Mouse (Mus musculus): ENCODE data around the gene Aipl1. TPM values are rescaled to one million over a fixed set of nuclear protein-coding genes. Genes with fewer than 3 reads are reported as not detected.

Aipl1 gene
- total RNA-seq, 2 experiments from 2014 or later = not detected

DNA sequence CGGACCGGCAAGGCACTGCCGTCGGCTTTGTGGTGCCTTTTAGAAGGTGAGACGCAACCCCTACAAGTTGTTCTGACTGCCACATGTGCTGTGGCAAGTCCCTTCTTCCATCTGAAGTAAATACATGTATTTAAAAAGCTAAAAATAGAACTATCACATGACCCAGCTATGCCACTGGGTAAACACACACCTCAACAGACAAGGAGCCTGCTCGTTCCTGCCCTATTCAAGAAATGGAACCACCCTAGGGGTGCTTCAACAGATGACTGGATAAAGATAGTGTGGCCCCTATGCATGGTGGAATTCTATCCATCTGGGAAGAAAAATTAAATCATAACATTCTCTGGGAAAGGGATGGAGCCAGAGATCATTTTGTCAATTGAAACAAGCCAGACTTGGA, 14.5 kb downstream of the Aipl1 start:
- no peak for DNase-seq (ENCODE audit: low spot score in 2 of 2)
- Histone ChIP-seq H3K27ac (no peak overlapping the region), H3K4me3 (no peak overlapping the region)
- no peak for TF ChIP-seq CTCF (conservative IDR thresholded peaks at IDR 0.05)

DNA sequence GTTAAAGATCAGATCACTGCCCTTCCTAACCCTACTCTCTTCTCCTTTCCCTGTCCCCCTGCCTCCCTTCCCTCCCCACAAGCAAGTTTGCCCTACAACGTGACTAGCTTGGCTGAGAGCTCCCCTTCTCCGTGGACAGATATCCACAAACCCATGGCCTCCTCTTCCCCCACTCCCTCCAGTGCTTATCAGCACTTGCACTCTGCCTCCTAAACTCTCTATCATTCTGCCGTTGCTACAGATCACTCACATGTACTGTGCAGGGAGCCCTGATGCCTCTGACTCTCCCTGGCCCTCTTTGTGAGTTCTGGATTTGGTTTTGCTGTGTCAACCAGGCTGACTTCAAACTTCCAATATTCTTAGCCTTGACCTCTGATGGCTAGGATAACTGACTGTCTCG, 16.3 kb downstream of the Aipl1 start:
- H3K4me3 ChIP-seq = no peak overlapping the region
- H3K27ac ChIP-seq = no peak overlapping the region
- TF ChIP-seq CTCF (conservative IDR thresholded peaks at IDR 0.05) = no peak
- no peak for DNase-seq (ENCODE audit: low spot score in 2 of 2)

- Histone ChIP-seq H3K4me3 (no peak overlapping the region), H3K27ac (peak overlapping the region; percentile 62; the same call in 1 of the 2 replicates)
- no peak for DNase-seq (ENCODE audit: low spot score in 2 of 2)
- TF ChIP-seq CTCF (conservative IDR thresholded peaks at IDR 0.05) = no peak
These were observed 20.1 kb downstream of the Aipl1 start for GRCm38 (mm10) chr11:72017253-72017601.

DNA sequence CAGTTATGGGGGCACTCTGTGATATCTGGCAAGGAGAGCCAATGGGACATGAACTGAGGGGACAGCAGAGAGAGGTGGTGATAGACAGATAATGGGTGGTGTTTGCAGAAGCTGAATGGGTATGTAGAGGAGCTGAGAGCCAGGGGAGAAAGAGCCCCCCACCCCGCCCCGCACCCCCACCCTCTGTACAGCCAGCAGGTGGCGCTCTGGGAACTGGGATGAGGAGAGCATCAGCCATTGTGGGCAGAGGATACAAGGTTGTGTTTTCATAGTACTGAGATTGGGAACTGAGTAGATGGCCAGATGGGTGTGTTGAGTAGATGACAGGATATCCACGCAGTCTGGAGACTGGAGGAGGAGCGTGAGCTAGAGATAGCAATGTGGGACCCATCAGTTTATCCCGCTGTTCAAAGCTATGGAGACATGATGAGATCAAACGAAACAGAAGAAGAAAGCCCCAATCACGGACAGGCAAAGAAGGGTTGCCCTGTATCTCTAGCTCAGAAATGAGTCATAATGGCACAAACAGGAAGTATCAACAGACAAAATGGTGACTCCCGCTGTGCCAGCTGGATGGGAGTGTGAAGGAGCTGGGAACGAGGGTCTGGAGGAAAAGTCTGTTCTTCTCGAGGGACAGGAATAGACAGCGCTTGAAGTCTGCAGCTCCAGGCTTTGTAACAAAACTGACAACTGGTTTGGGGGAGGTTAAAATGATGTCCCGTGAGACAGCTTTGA, 20.6 kb downstream of the Aipl1 start:
- Histone ChIP-seq H3K4me3 (no peak overlapping the region), H3K27ac (peak overlapping the region; percentile 62; the same call in 1 of the 2 replicates)
- TF ChIP-seq CTCF (conservative IDR thresholded peaks at IDR 0.05) = peak; percentile 56
- peak in 1 of 2 experiments; percentile 26 for DNase-seq (ENCODE audit: low spot score in 2 of 2)

DNA sequence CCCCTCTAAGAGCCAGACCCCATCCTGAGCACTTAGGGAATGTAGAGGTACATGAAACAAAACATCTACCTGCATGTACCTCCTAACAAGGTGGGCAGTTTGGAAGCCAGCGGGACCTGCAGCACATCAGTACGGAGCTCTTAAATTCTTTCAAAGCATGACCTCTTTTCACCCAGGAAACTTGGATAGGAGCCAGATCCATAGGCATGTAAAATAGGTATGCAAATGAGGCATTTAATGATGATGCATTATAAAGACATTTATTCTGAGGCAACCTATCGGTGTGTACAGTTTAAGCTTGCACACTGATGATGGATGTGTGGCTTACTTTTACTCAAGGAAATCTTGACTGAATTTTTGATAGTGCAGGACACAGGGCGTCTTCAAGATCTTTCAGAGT, 22.6 kb downstream of the Aipl1 start:
- DNase-seq (ENCODE audit: low spot score in 2 of 2) = no peak
- H3K27ac ChIP-seq = no peak overlapping the region
- no peak overlapping the region for H3K4me3 ChIP-seq
- TF ChIP-seq CTCF (conservative IDR thresholded peaks at IDR 0.05) = no peak

DNA sequence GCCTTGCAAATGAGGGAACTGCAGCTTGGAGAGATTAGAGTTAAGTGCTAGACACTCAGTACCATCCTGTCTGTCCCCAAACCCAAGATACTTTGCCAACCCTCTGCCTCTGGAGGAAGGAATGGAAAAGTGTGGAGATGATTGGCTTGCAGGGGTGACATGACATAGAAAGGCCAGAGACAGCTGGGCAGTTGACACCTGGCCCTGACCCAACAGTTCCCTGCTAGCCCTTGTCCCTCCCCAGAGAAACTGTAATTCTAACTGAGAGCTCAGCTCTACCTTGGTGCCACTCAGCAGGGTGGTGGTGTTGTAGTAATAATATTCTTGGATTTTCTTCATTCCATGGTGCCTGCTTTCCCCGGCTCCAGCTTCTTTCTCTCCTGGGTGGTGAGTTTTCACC, 25.4 kb downstream of the Aipl1 start:
- Histone ChIP-seq H3K4me3 (no peak overlapping the region), H3K27ac (peak overlapping the region; percentile 67; the same call in 1 of the 2 replicates)
- TF ChIP-seq CTCF (conservative IDR thresholded peaks at IDR 0.05) = no peak
- DNase-seq (ENCODE audit: low spot score in 2 of 2) = no peak

GRCm38 (mm10) chr11:72010940-72011722, 26.2 kb downstream of the Aipl1 start:
- H3K27ac ChIP-seq = peak overlapping the region; percentile 67
- TF ChIP-seq CTCF (conservative IDR thresholded peaks at IDR 0.05) = no peak
- H3K4me3 ChIP-seq = no peak overlapping the region
- no peak for DNase-seq (ENCODE audit: low spot score in 2 of 2)

DNA sequence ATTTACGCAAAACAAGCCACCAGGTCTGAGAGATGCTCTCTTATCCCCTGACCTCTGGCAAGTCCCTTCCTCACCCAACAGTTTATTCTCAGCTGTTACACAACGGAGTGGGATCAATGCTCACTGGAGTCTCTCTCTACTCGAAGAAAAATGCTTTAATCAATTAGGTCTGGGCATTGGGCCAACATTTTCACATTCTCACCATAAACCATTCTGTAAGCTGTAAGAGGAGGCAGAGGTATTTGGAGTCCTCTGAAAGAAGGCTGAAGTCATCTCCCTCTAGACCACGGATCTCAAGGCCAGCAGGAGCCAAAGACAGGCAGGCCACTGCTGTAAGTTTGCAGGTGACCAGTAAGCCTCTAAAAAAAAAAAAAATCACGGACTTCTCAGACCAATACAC, 26.9 kb downstream of the Aipl1 start:
- TF ChIP-seq CTCF (conservative IDR thresholded peaks at IDR 0.05) = no peak
- H3K27ac ChIP-seq = peak overlapping the region; percentile 67
- no peak overlapping the region for H3K4me3 ChIP-seq
- DNase-seq (ENCODE audit: low spot score in 2 of 2) = peak in 1 of 2 experiments; percentile 21

GRCm38 (mm10) chr11:72005547-72005946, 31.8 kb downstream of the Aipl1 start:
- no peak overlapping the region for H3K4me3 ChIP-seq
- H3K27ac ChIP-seq = no peak overlapping the region
- no peak for DNase-seq (ENCODE audit: low spot score in 2 of 2)
- TF ChIP-seq CTCF (conservative IDR thresholded peaks at IDR 0.05) = no peak

DNA sequence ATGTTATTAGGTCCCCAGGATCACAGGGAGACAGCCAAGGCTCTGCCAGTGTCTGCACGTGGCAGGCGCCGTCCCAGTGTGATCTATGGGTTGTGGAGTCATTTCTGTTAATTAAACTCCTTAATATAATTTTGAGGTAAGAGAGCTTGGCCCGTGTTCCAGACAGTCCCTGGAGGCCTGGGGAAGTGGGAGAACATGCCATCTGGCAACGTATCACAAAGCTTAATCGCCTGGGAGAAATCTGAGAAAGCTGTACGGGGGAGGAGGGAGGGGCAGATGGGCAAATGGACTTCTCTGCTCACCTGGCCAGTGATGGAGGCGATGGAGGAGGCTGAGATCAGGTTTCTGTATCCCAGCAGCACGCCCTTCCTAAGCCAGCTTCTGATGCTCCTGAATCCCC, 34.1 kb downstream of the Aipl1 start:
- DNase-seq (ENCODE audit: low spot score in 2 of 2) = no peak
- TF ChIP-seq CTCF (conservative IDR thresholded peaks at IDR 0.05) = no peak
- Histone ChIP-seq H3K4me3 (no peak overlapping the region), H3K27ac (no peak overlapping the region)

DNA sequence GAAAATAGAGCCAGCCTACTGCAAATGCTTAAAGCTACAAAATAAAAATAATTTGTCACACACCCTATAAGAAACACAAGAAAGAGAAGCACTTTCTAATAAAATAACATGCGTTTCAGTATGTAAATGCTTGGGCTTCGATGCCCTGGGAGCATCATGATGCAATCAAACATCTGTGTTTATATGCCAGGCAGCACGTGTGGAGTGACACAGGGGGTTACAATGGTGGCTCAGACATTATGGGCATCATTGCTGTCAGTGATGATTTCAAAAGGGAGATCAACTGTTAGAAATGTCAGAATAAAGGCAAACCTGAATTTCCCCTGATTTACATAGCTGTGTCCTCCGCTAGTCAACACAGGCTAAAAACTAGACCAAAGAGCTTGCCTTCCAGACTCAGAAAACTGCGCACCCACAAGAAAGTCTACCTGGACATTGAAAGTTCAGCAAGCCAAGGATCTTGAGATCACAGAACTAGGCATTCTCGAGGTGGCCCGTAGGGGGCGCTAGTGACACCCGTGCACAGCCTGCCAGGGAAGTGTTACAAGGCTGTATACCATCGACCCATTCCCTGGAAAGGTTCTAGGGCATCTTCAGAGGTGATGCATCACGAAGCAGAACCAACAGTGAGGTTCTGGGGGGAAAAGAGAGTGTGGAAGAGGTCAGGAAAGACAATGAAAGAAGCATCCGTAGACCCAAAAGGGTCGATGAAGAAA, 35.0 kb downstream of the Aipl1 start:
- Histone ChIP-seq H3K4me3 (no peak overlapping the region), H3K27ac (no peak overlapping the region)
- peak in 1 of 2 experiments; percentile 44 for DNase-seq (ENCODE audit: low spot score in 2 of 2)
- TF ChIP-seq CTCF (conservative IDR thresholded peaks at IDR 0.05) = peak; percentile 86

DNA sequence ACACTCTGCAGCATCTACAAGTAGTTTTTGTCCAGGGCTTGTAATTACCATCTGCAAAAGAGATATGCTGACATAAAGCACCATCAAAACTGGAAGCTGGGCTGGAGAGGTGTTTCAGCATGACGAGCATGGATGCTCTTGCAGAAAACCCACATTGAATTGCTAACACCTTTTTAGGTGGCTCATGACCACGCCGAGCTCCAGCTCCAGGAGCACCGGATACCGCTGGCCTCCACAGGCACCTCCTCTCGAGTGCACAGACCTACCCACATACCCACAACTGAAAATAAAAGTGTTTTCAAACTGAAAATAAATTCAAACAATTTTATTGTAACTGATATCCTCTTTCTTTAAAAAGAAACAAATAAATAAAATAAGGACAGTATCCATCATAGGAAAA, 37.1 kb downstream of the Aipl1 start:
- no peak overlapping the region for H3K27ac ChIP-seq
- no peak for DNase-seq (ENCODE audit: low spot score in 2 of 2)
- H3K4me3 ChIP-seq = no peak overlapping the region
- TF ChIP-seq CTCF (conservative IDR thresholded peaks at IDR 0.05) = no peak

- Histone ChIP-seq H3K27ac (peak overlapping the region; percentile 79), H3K4me3 (peak overlapping the region; percentile 30)
- no peak for TF ChIP-seq CTCF (conservative IDR thresholded peaks at IDR 0.05)
- DNase-seq (ENCODE audit: low spot score in 2 of 2) = peak; percentile 42 to 50
These were observed 40.5 kb downstream of the Aipl1 start for GRCm38 (mm10) chr11:71996805-71997204.
